Mouse (Mus musculus) hindbrain, embryonic 13.5 days (tissue): ENCODE measurements at regions not wholly inside any gene's neighbourhood (a gene's known extent, or its start where the extent isn't known, plus 50 kb on each side); places are given as distances from the start of the nearest gene placed in this dataset.
A peak's percentile ranks its signal among the peaks of the same experiment; 100 is the strongest.

ENCODE experiments used
- ATAC-seq: fragments of 200-750 bp; cut with Nextera tagmentation; 2 replicates; pipeline ENCODE4 v1.8.0; 2017; ENCODE audit warnings: moderate TSS enrichment; ENCODE audit not compliant: low FRiP score
- H3K27ac ChIP-seq: fragments of 300-500 bp; sonication (generic); 2 replicates; pipeline ENCODE4 v1.5.1; 2015; ENCODE audit warnings: inconsistent platforms, mild to moderate bottlenecking, moderate library complexity
- H3K27me3 ChIP-seq: fragments of 300-500 bp; sonication (generic); 2 replicates; pipeline ENCODE4 v1.6.1; 2015; ENCODE audit warnings: mild to moderate bottlenecking, inconsistent platforms
- H3K36me3 ChIP-seq: fragments of 300-500 bp; sonication (generic); 2 replicates; pipeline ENCODE4 v1.6.1; 2015; ENCODE audit warnings: mild to moderate bottlenecking, inconsistent platforms
- H3K4me1 ChIP-seq: fragments of 300-500 bp; sonication (generic); replicated peaks from 2 replicates; pipeline ENCODE4 v1.6.1; 2015; ENCODE audit warnings: inconsistent platforms
- H3K4me2 ChIP-seq: fragments of 300-500 bp; sonication (generic); 2 replicates; pipeline ENCODE4 v1.6.1; 2015; ENCODE audit warnings: inconsistent platforms, mild to moderate bottlenecking, moderate library complexity
- H3K4me3 ChIP-seq: fragments of 300-500 bp; sonication (generic); 2 replicates; pipeline ENCODE4 v1.5.1; 2015; ENCODE audit warnings: mild to moderate bottlenecking, inconsistent platforms
- H3K9ac ChIP-seq: fragments of 300-500 bp; sonication (generic); 2 replicates; pipeline ENCODE4 v1.6.1; 2015; ENCODE audit warnings: mild to moderate bottlenecking, inconsistent platforms
- H3K9me3 ChIP-seq: fragments of 300-500 bp; sonication (generic); 2 replicates; pipeline ENCODE4 v1.6.1; 2016; ENCODE audit warnings: inconsistent platforms
- WGBS: fragments of 180-500 bp; shearing (Covaris S2); methylation state at CpG from one replicate; pipeline ENCODE4 v1.1.7; 2015; 5-methylcytosine and 5-hydroxymethylcytosine counted together

GRCm38 (mm10) chr13:59997431-59997830, 174.5 kb upstream of the Tut7 start:
- H3K9me3 ChIP-seq, result no peaks in the 10 kb centered on the region
- no peak for ATAC-seq
- no peak overlapping the region for H3K27ac ChIP-seq
- 98% methylated on average over 3 of the region's 3 CpGs for WGBS
- no peak overlapping the region for H3K4me3 ChIP-seq
- no peaks in the 10 kb centered on the region for H3K36me3 ChIP-seq
- no peak overlapping the region for H3K9ac ChIP-seq
- 0 out of 2 replicates have a peak, but pooled peaks cover 7% of the 10 kb centered on the region for H3K4me1 ChIP-seq
- no peaks in the 10 kb centered on the region for H3K27me3 ChIP-seq
- H3K4me2 ChIP-seq, result no peak overlapping the region

- ATAC-seq, result no peak
- H3K4me3 ChIP-seq, result no peak overlapping the region
- H3K9me3 ChIP-seq, result no peaks in the 10 kb centered on the region
- H3K27me3 ChIP-seq, result no peaks in the 10 kb centered on the region
- WGBS, result 85% methylated on average over 13 of the region's 13 CpGs
- no peak overlapping the region for H3K4me2 ChIP-seq
- H3K9ac ChIP-seq, result no peak overlapping the region
- no peaks in the 10 kb centered on the region for H3K36me3 ChIP-seq
- 0 out of 2 replicates have a peak, but pooled peaks cover 7% of the 10 kb centered on the region for H3K4me1 ChIP-seq
- H3K27ac ChIP-seq, result no peak overlapping the region
These were observed 173.3 kb upstream of the Tut7 start for GRCm38 (mm10) chr13:59996146-59996814.

GRCm38 (mm10) chr13:59992780-59993501, 170.0 kb upstream of the Tut7 start:
- no peaks in the 10 kb centered on the region for H3K9me3 ChIP-seq
- H3K36me3 ChIP-seq, result no peaks in the 10 kb centered on the region
- 0 out of 2 replicates have a peak, but pooled peaks cover 11% of the 10 kb centered on the region for H3K4me1 ChIP-seq
- H3K9ac ChIP-seq, result no peak overlapping the region
- H3K4me3 ChIP-seq, result no peak overlapping the region
- 0 out of 2 replicates have a peak overlapping the region, but pooled peaks have one; percentile 5 for H3K27ac ChIP-seq
- WGBS, result 58% methylated on average over 11 of the region's 11 CpGs
- no peak overlapping the region for H3K4me2 ChIP-seq
- ATAC-seq, result peak; percentile 46
- no peaks in the 10 kb centered on the region for H3K27me3 ChIP-seq

- H3K27me3 ChIP-seq, result no peaks in the 10 kb centered on the region
- no peak overlapping the region for H3K4me2 ChIP-seq
- no peaks in the 10 kb centered on the region for H3K9me3 ChIP-seq
- no peak overlapping the region for H3K9ac ChIP-seq
- H3K4me1 ChIP-seq, result 0 out of 2 replicates have a peak, but pooled peaks cover 11% of the 10 kb centered on the region
- no peak overlapping the region for H3K4me3 ChIP-seq
- H3K36me3 ChIP-seq, result no peaks in the 10 kb centered on the region
- H3K27ac ChIP-seq, result no peak overlapping the region
- ATAC-seq, result no peak
These were observed 169.4 kb upstream of the Tut7 start for GRCm38 (mm10) chr13:59992346-59992745.

GRCm38 (mm10) chr13:59990402-59991280, 167.7 kb upstream of the Tut7 start:
- no peak for ATAC-seq
- Histone ChIP-seq H3K27ac (no peak overlapping the region), H3K27me3 (no peaks in the 10 kb centered on the region), H3K9ac (no peak overlapping the region), H3K4me3 (no peak overlapping the region), H3K9me3 (no peaks in the 10 kb centered on the region), H3K4me1 (0 out of 2 replicates have a peak, but pooled peaks cover 11% of the 10 kb centered on the region), H3K36me3 (no peaks in the 10 kb centered on the region), H3K4me2 (no peak overlapping the region)
- 75% methylated on average over 10 of the region's 10 CpGs for WGBS

DNA sequence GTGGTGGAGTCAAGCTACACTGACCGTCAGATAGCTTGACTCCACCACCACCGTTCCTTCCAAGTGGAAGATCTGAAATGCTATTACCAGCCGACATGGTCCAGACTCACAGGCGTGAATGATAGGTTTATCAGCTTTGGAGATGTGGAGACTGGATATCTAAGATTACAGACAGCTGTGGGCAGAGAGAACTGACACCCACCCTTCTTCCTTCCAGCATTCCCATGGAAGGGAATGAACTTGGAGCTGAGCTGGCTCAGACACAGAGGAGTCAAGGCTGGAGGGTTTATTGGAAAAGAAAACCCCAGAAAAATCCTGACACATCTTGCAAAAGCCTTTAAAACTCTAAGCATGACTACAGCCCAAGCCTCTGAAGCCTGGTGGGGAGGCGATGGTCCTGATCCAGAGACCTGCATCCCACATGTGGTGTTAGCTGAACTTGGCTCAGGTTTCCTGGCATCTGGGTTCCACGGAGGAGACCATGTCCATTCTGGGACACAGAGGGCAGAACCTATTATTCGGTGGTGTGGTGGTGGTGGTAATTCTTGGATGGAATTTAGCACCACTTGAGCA, 165.5 kb upstream of the Tut7 start:
- no peak overlapping the region for H3K27ac ChIP-seq
- WGBS, result 88% methylated on average over 7 of the region's 7 CpGs
- H3K4me2 ChIP-seq, result no peak overlapping the region
- ATAC-seq, result no peak
- H3K27me3 ChIP-seq, result no peaks in the 10 kb centered on the region
- no peaks in the 10 kb centered on the region for H3K9me3 ChIP-seq
- H3K9ac ChIP-seq, result no peak overlapping the region
- H3K4me3 ChIP-seq, result no peak overlapping the region
- 0 out of 2 replicates have a peak, but pooled peaks cover 11% of the 10 kb centered on the region for H3K4me1 ChIP-seq
- H3K36me3 ChIP-seq, result no peaks in the 10 kb centered on the region

GRCm38 (mm10) chr13:59976425-59976824, 153.5 kb upstream of the Tut7 start:
- Histone ChIP-seq H3K4me2 (no peak overlapping the region), H3K36me3 (no peaks in the 10 kb centered on the region), H3K27ac (no peak overlapping the region), H3K4me3 (no peak overlapping the region), H3K9ac (no peak overlapping the region), H3K27me3 (peaks cover 7% of the 10 kb centered on the region; the same call in 1 of the 2 replicates), H3K9me3 (no peaks in the 10 kb centered on the region), H3K4me1 (peaks cover 11% of the 10 kb centered on the region)
- ATAC-seq, result no peak
- 75% methylated on average over 5 of the region's 5 CpGs for WGBS

GRCm38 (mm10) chr13:59972093-59972427, 149.1 kb upstream of the Tut7 start:
- H3K27me3 ChIP-seq, result peaks cover 12% of the 10 kb centered on the region
- H3K36me3 ChIP-seq, result no peaks in the 10 kb centered on the region
- no peak overlapping the region for H3K4me3 ChIP-seq
- H3K27ac ChIP-seq, result 0 out of 2 replicates have a peak overlapping the region, but pooled peaks have one; percentile 8
- ATAC-seq, result peak; percentile 49
- 42% methylated on average over 9 of the region's 9 CpGs for WGBS
- H3K9ac ChIP-seq, result 0 out of 2 replicates have a peak overlapping the region, but pooled peaks have one; percentile 21
- H3K4me1 ChIP-seq, result peaks cover 22% of the 10 kb centered on the region
- H3K4me2 ChIP-seq, result peak overlapping the region; percentile 50
- H3K9me3 ChIP-seq, result no peaks in the 10 kb centered on the region

GRCm38 (mm10) chr13:59971231-59972092, 148.5 kb upstream of the Tut7 start:
- ATAC-seq, result peak; percentile 63
- 1% methylated on average over 25 of the region's 25 CpGs for WGBS
- Histone ChIP-seq H3K9ac (0 out of 2 replicates have a peak overlapping the region, but pooled peaks have one; percentile 21), H3K4me1 (peaks cover 22% of the 10 kb centered on the region), H3K27ac (0 out of 2 replicates have a peak overlapping the region, but pooled peaks have one; percentile 8), H3K4me3 (peak overlapping the region; percentile 23), H3K27me3 (peaks cover 12% of the 10 kb centered on the region; the same call in 1 of the 2 replicates), H3K9me3 (no peaks in the 10 kb centered on the region), H3K4me2 (peak overlapping the region; percentile 50), H3K36me3 (no peaks in the 10 kb centered on the region)

DNA sequence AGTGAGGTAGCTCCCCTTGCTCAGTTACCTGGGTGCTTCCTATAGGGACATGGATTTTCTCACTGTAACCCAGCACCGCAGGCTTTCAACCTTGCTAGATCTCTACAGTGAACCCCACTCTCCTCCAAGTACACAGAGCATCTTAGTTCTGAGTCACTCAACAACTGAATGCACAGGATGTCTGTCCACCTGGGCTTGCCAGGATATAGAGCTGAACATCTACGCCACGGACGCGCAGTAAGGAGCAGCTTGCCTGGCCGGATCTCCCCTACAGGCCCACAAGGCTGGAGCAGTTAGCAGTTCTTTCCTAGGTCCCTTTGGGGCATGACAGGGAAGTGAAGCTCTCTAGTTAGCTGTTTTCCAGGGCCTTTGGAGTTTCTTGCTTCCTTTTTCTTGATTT, 147.5 kb upstream of the Tut7 start:
- Histone ChIP-seq H3K36me3 (no peaks in the 10 kb centered on the region), H3K9ac (0 out of 2 replicates have a peak overlapping the region, but pooled peaks have one; percentile 6), H3K4me1 (peaks cover 22% of the 10 kb centered on the region), H3K4me3 (no peak overlapping the region), H3K27me3 (peaks cover 12% of the 10 kb centered on the region; the same call in 1 of the 2 replicates), H3K27ac (no peak overlapping the region), H3K4me2 (no peak overlapping the region), H3K9me3 (no peaks in the 10 kb centered on the region)
- ATAC-seq, result no peak
- 52% methylated on average over 6 of the region's 6 CpGs for WGBS

- Histone ChIP-seq H3K9ac (no peak overlapping the region), H3K9me3 (no peaks in the 10 kb centered on the region), H3K36me3 (no peaks in the 10 kb centered on the region), H3K27ac (no peak overlapping the region), H3K4me1 (peaks cover 22% of the 10 kb centered on the region), H3K27me3 (peaks cover 7% of the 10 kb centered on the region; the same call in 1 of the 2 replicates), H3K4me3 (no peak overlapping the region), H3K4me2 (no peak overlapping the region)
- 65% methylated on average over 3 of the region's 3 CpGs for WGBS
- no peak for ATAC-seq
These were observed 146.5 kb upstream of the Tut7 start for GRCm38 (mm10) chr13:59969484-59969883.
